Mouse (Mus musculus) lung, postnatal 0 days (tissue): Measurements from ENCODE around the gene Ptdss2. TPM values are rescaled to one million over a fixed set of nuclear protein-coding genes. Genes with fewer than 3 reads are reported as not detected.

Experiments
- ATAC-seq: fragments of 200-750 bp; cut with Nextera tagmentation; 2 replicates; pipeline ENCODE4 v1.8.0; 2017; ENCODE audit warnings: moderate library complexity
- DNase-seq: peaks from one replicate; pipeline ENCODE4 v3.0.0-alpha.2; 2016; ENCODE audit warnings: low spot score
- H3K27ac ChIP-seq: fragments of 300-500 bp; sonication (generic); 2 replicates; pipeline ENCODE4 v1.5.1; 2014; ENCODE audit warnings: antibody characterized with exemption, mild to moderate bottlenecking, low read length, mixed read lengths
- H3K27me3 ChIP-seq: fragments of 300-500 bp; sonication (generic); replicated peaks from 2 replicates; pipeline ENCODE4 v1.6.1; 2014; ENCODE audit warnings: low read length, mixed read lengths; ENCODE audit not compliant: insufficient read depth
- H3K36me3 ChIP-seq: fragments of 300-500 bp; sonication (generic); 2 replicates; pipeline ENCODE4 v1.6.1; 2014; ENCODE audit warnings: low read length, mixed read lengths; ENCODE audit not compliant: insufficient read depth
- H3K4me1 ChIP-seq: fragments of 300-500 bp; sonication (generic); 2 replicates; pipeline ENCODE4 v1.6.1; 2014; ENCODE audit warnings: antibody characterized with exemption, low read depth, low read length, mixed read lengths; ENCODE audit not compliant: insufficient read depth
- H3K4me2 ChIP-seq: fragments of 300-500 bp; sonication (generic); replicated peaks from 2 replicates; pipeline ENCODE4 v1.6.1; 2014; ENCODE audit warnings: low read depth, mild to moderate bottlenecking, low read length, moderate library complexity, mixed read lengths
- H3K4me3 ChIP-seq: fragments of 300-500 bp; sonication (generic); 2 replicates; pipeline ENCODE4 v1.5.1; 2014; ENCODE audit warnings: low read depth, low read length
- H3K9ac ChIP-seq: fragments of 300-500 bp; sonication (generic); replicated peaks from 2 replicates; pipeline ENCODE4 v1.6.1; 2014; ENCODE audit warnings: low read depth, mild to moderate bottlenecking
- H3K9me3 ChIP-seq: fragments of 300-500 bp; sonication (generic); 2 replicates; pipeline ENCODE4 v1.6.1; 2016; ENCODE audit warnings: low read length, mixed read lengths
- CTCF ChIP-seq: IDR thresholded peaks from 2 replicates; pipeline ENCODE4 v1.5.1; 2016; ENCODE audit warnings: antibody characterized with exemption, mild to moderate bottlenecking
- EP300 ChIP-seq: IDR thresholded peaks from 2 replicates; pipeline ENCODE4 v1.6.1; 2016; ENCODE audit warnings: antibody characterized with exemption, mild to moderate bottlenecking, control low read depth
- WGBS: fragments of 180-500 bp; shearing (Covaris S2); extraction: QIAGEN DNeasy Blood & Tissue Kit; methylation state at CpG from one replicate; pipeline ENCODE4 v1.1.7; 2014; 5-methylcytosine and 5-hydroxymethylcytosine counted together
- polyA plus RNA-seq: library from polyadenylated mRNA; unstranded; fragments of >200 nt; fragmentation: Nextera tagmentation; extraction: Ambion mirVana; gene quantifications from 2 replicates; pipeline ENCODE4 v1.2.1, GENCODE M21; 2015

The Ptdss2 gene
- polyA plus RNA-seq, 1 experiment from 2014 or later, result 39.1 TPM

- WGBS, result 92% methylated on average over 12 of the region's 12 CpGs
- Histone ChIP-seq H3K4me2 (no peak overlapping the region), H3K27ac (no peak overlapping the region)
Observed at GRCm38 (mm10) chr7:141146043-141146595, 23.9 kb downstream of the Ptdss2 start.

GRCm38 (mm10) chr7:141147044-141147443, 24.9 kb downstream of the Ptdss2 start:
- ATAC-seq, result no peak
- WGBS, result 84% methylated on average over 6 of the region's 6 CpGs
- Histone ChIP-seq H3K9ac (no peak overlapping the region), H3K9me3 (no peaks in the 10 kb centered on the region), H3K27ac (no peak overlapping the region), H3K4me1 (no peaks in the 10 kb centered on the region), H3K27me3 (no peaks in the 10 kb centered on the region), H3K4me3 (no peak overlapping the region), H3K4me2 (no peak overlapping the region), H3K36me3 (no peaks in the 10 kb centered on the region)
- no peak for TF ChIP-seq EP300
- no peak for DNase-seq

More at GRCm38 (mm10) chr7:141146043-141146595, 23.9 kb downstream of the Ptdss2 start:
- Histone ChIP-seq H3K36me3 (no peaks in the 10 kb centered on the region), H3K27me3 (no peaks in the 10 kb centered on the region), H3K4me3 (no peak overlapping the region), H3K4me1 (no peaks in the 10 kb centered on the region), H3K9me3 (no peaks in the 10 kb centered on the region), H3K9ac (no peak overlapping the region)
- no peak for ATAC-seq
- DNase-seq, result no peak
- TF ChIP-seq EP300, result no peak
- TF ChIP-seq CTCF, result no peak

- TF ChIP-seq EP300 (no peak), CTCF (no peak)
- no peaks in the 10 kb centered on the region for H3K4me1 ChIP-seq
- ATAC-seq (peak; percentile 32; the same call in 1 of the 2 replicates), DNase-seq (peak; percentile 26)
- H3K9me3 ChIP-seq, result no peaks in the 10 kb centered on the region
- no peaks in the 10 kb centered on the region for H3K36me3 ChIP-seq
- H3K4me3 ChIP-seq, result no peak overlapping the region
- H3K9ac ChIP-seq, result no peak overlapping the region
- no peak overlapping the region for H3K27ac ChIP-seq
- H3K4me2 ChIP-seq, result no peak overlapping the region
- 49% methylated on average over 4 of the region's 4 CpGs for WGBS
- no peaks in the 10 kb centered on the region for H3K27me3 ChIP-seq
Observed at GRCm38 (mm10) chr7:141148639-141149038, 26.5 kb downstream of the Ptdss2 start.

GRCm38 (mm10) chr7:141155362-141155761, 33.2 kb downstream of the Ptdss2 start:
- TF ChIP-seq CTCF, result no peak
- no peak for TF ChIP-seq EP300
- Histone ChIP-seq H3K9me3 (no peaks in the 10 kb centered on the region), H3K27me3 (no peaks in the 10 kb centered on the region), H3K27ac (no peak overlapping the region), H3K4me3 (no peak overlapping the region), H3K9ac (no peak overlapping the region), H3K4me1 (no peaks in the 10 kb centered on the region), H3K4me2 (no peak overlapping the region), H3K36me3 (peaks cover 1% of the 10 kb centered on the region; the same call in 1 of the 2 replicates)
- 71% methylated on average over 9 of the region's 9 CpGs for WGBS
- no peak for DNase-seq
- no peak for ATAC-seq

- Histone ChIP-seq H3K9me3 (no peaks in the 10 kb centered on the region), H3K4me1 (peaks cover 8% of the 10 kb centered on the region; the same call in 1 of the 2 replicates), H3K27me3 (no peaks in the 10 kb centered on the region), H3K9ac (no peak overlapping the region), H3K27ac (peak overlapping the region; percentile 29; the same call in 1 of the 2 replicates), H3K36me3 (peaks cover 35% of the 10 kb centered on the region), H3K4me3 (no peak overlapping the region), H3K4me2 (no peak overlapping the region)
- 93% methylated on average over 7 of the region's 7 CpGs for WGBS
- no peak for TF ChIP-seq CTCF
- TF ChIP-seq EP300, result no peak
- DNase-seq (no peak), ATAC-seq (no peak)
Observed at GRCm38 (mm10) chr7:141164397-141164796, 42.2 kb downstream of the Ptdss2 start.

GRCm38 (mm10) chr7:141164850-141165249, 42.7 kb downstream of the Ptdss2 start:
- no peak overlapping the region for H3K4me2 ChIP-seq
- TF ChIP-seq CTCF (no peak), EP300 (peak; percentile 78)
- H3K27ac ChIP-seq, result peak overlapping the region; percentile 29; the same call in 1 of the 2 replicates
- H3K36me3 ChIP-seq, result peaks cover 35% of the 10 kb centered on the region
- no peak overlapping the region for H3K4me3 ChIP-seq
- no peak overlapping the region for H3K9ac ChIP-seq
- H3K27me3 ChIP-seq, result no peaks in the 10 kb centered on the region
- peaks cover 8% of the 10 kb centered on the region; the same call in 1 of the 2 replicates for H3K4me1 ChIP-seq
- ATAC-seq, result peak; percentile 61
- DNase-seq, result peak; percentile 75
- WGBS, result 61% methylated on average over 6 of the region's 6 CpGs
- H3K9me3 ChIP-seq, result no peaks in the 10 kb centered on the region
